Mouse (Mus musculus) heart, embryonic 14.5 days (tissue): ENCODE results near the gene Pard6b. TPM values are rescaled to one million over a fixed set of nuclear protein-coding genes. Genes with fewer than 3 reads are reported as not detected.

Experiments used
- ATAC-seq: fragments of 200-750 bp; cut with Nextera tagmentation; 2 replicates; pipeline ENCODE4 v1.8.0; 2017; ENCODE audit warnings: low read depth, moderate TSS enrichment; ENCODE audit not compliant: insufficient number of reproducible peaks, insufficient read depth, low FRiP score
- H3K27ac ChIP-seq, 2 experiments: fragments of 200-500 bp in 1 of 2; fragments of 300-500 bp in 1 of 2; sonication (generic) in 1 of 2; replicated peaks in 1 of 2; 2 replicates each; pipeline ENCODE4 v1.5.1; 2012 to 2014; ENCODE audit warnings: low read depth in 2 of 2, low read length in 2 of 2, control low read depth in 1 of 2, mild to moderate bottlenecking in 1 of 2, mixed read lengths in 1 of 2; ENCODE audit not compliant: control insufficient read depth in 1 of 2, insufficient read depth in 1 of 2
- H3K27me3 ChIP-seq: fragments of 300-500 bp; sonication (generic); 2 replicates; pipeline ENCODE4 v1.6.1; 2014; ENCODE audit warnings: mild to moderate bottlenecking, low read length, control low read depth; ENCODE audit not compliant: control insufficient read depth, insufficient read depth
- H3K36me3 ChIP-seq: fragments of 300-500 bp; sonication (generic); 2 replicates; pipeline ENCODE4 v1.6.1; 2014; ENCODE audit warnings: mild to moderate bottlenecking, control low read depth, low read length, mixed read lengths; ENCODE audit not compliant: control insufficient read depth, insufficient read depth
- H3K4me1 ChIP-seq, 2 experiments: fragments of 200-500 bp in 1 of 2; fragments of 300-500 bp in 1 of 2; sonication (generic) in 1 of 2; 2 replicates each; pipeline ENCODE4 v1.6.1; 2012 to 2014; ENCODE audit warnings: low read length in 2 of 2, control low read depth in 1 of 2, mixed read lengths in 1 of 2; ENCODE audit not compliant: control insufficient read depth in 2 of 2, insufficient read depth in 2 of 2
- H3K4me2 ChIP-seq: fragments of 300-500 bp; sonication (generic); 2 replicates; pipeline ENCODE4 v1.6.1; 2014; ENCODE audit warnings: mild to moderate bottlenecking, low read length
- H3K4me3 ChIP-seq, 2 experiments: fragments of 200-500 bp in 1 of 2; fragments of 300-500 bp in 1 of 2; sonication (generic) in 1 of 2; 2 replicates each; pipeline ENCODE4 v1.5.1; 2012 to 2014; ENCODE audit warnings: low read length in 2 of 2, mild to moderate bottlenecking in 2 of 2, control low read depth in 1 of 2, low read depth in 1 of 2, moderate library complexity in 1 of 2; ENCODE audit not compliant: control insufficient read depth in 1 of 2, insufficient read depth in 1 of 2
- H3K9ac ChIP-seq: fragments of 300-500 bp; sonication (generic); 2 replicates; pipeline ENCODE4 v1.6.1; 2014; ENCODE audit warnings: mild to moderate bottlenecking, low read length
- H3K9me3 ChIP-seq: fragments of 300-500 bp; sonication (generic); 2 replicates; pipeline ENCODE4 v1.6.1; 2016; ENCODE audit warnings: low read length, control low read depth; ENCODE audit not compliant: control insufficient read depth
- WGBS: fragments of 180-500 bp; shearing (Covaris S2); extraction: QIAGEN DNeasy Blood & Tissue Kit; methylation state at CpG from one replicate; pipeline ENCODE4 v1.1.7; 2014; 5-methylcytosine and 5-hydroxymethylcytosine counted together
- polyA plus RNA-seq: library from polyadenylated mRNA; unstranded; fragments of >200 nt; fragmentation: Nextera tagmentation; extraction: Ambion mirVana; gene quantifications from 2 replicates; pipeline ENCODE4 v1.2.1, GENCODE M21; 2014

Pard6b gene
- polyA plus RNA-seq, 1 experiment from 2014 or later: 7.7 TPM

- no peak overlapping the region for H3K27ac ChIP-seq
- H3K4me3 ChIP-seq: no peak overlapping the region
- 9% methylated on average over 7 of the region's 7 CpGs for WGBS
- no peaks in the 10 kb centered on the region for H3K27me3 ChIP-seq
- no peaks in the 10 kb centered on the region for H3K9me3 ChIP-seq
- no peak overlapping the region for H3K9ac ChIP-seq
- no peak overlapping the region for H3K4me2 ChIP-seq
- H3K36me3 ChIP-seq: no peaks in the 10 kb centered on the region
- peaks cover 14 to 21% of the 10 kb centered on the region in 2 experiments for H3K4me1 ChIP-seq
- no peak for ATAC-seq
Measured at GRCm38 (mm10) chr2:168111902-168112301, 31.1 kb downstream of the Pard6b start.

GRCm38 (mm10) chr2:168113263-168113662 lies 32.5 kb downstream of the Pard6b start:
- no peak for ATAC-seq
- no peak overlapping the region for H3K9ac ChIP-seq
- H3K4me2 ChIP-seq: no peak overlapping the region
- H3K4me3 ChIP-seq: no peak overlapping the region
- H3K27me3 ChIP-seq: no peaks in the 10 kb centered on the region
- 87% methylated on average over 9 of the region's 9 CpGs for whole genome bisulfite sequencing
- peaks cover 11 to 22% of the 10 kb centered on the region in 2 experiments for H3K4me1 ChIP-seq
- H3K36me3 ChIP-seq: no peaks in the 10 kb centered on the region
- H3K9me3 ChIP-seq: no peaks in the 10 kb centered on the region
- H3K27ac ChIP-seq: no peak overlapping the region

- no peaks in the 10 kb centered on the region for H3K27me3 ChIP-seq
- H3K36me3 ChIP-seq: no peaks in the 10 kb centered on the region
- H3K9me3 ChIP-seq: no peaks in the 10 kb centered on the region
- H3K4me2 ChIP-seq: no peak overlapping the region
- H3K4me3 ChIP-seq: no peak overlapping the region
- peaks cover 11 to 22% of the 10 kb centered on the region in 2 experiments for H3K4me1 ChIP-seq
- no peak overlapping the region for H3K27ac ChIP-seq
- WGBS: 67% methylated on average over 5 of the region's 5 CpGs
- no peak for ATAC-seq
- no peak overlapping the region for H3K9ac ChIP-seq
Measured at GRCm38 (mm10) chr2:168113692-168114091, 32.9 kb downstream of the Pard6b start.

GRCm38 (mm10) chr2:168114699-168115350 lies 34.0 kb downstream of the Pard6b start:
- Histone ChIP-seq H3K4me3 (no peak overlapping the region), H3K27ac (peak overlapping the region; percentile 66 to 79), H3K4me1 (peaks cover 11 to 22% of the 10 kb centered on the region in 2 experiments), H3K9ac (peak overlapping the region; percentile 56), H3K36me3 (no peaks in the 10 kb centered on the region), H3K9me3 (no peaks in the 10 kb centered on the region), H3K27me3 (no peaks in the 10 kb centered on the region), H3K4me2 (0 out of 2 replicates have a peak overlapping the region, but pooled peaks have one; percentile 21)
- peak; percentile 67 for ATAC-seq
- WGBS: 17% methylated on average over 17 of the region's 17 CpGs

- Histone ChIP-seq H3K4me2 (no peak overlapping the region), H3K4me3 (no peak overlapping the region), H3K36me3 (no peaks in the 10 kb centered on the region), H3K9ac (peak overlapping the region; percentile 56), H3K27ac (0 out of 4 replicates have a peak overlapping the region, but pooled peaks of 1 of the 2 experiments have one; percentile 79), H3K4me1 (peaks cover 11 to 22% of the 10 kb centered on the region in 2 experiments), H3K27me3 (no peaks in the 10 kb centered on the region), H3K9me3 (no peaks in the 10 kb centered on the region)
- ATAC-seq: no peak
- WGBS: 81% methylated on average over 3 of the region's 3 CpGs
Measured at GRCm38 (mm10) chr2:168115826-168116225, 35.0 kb downstream of the Pard6b start.

- H3K27ac ChIP-seq: no peak overlapping the region
- H3K4me2 ChIP-seq: peak overlapping the region; percentile 83
- peak overlapping the region; percentile 40 to 41 for H3K4me3 ChIP-seq
- H3K27me3 ChIP-seq: no peaks in the 10 kb centered on the region
- 1% methylated on average over 37 of the region's 37 CpGs for WGBS
- H3K9ac ChIP-seq: peak overlapping the region; percentile 69
- no peaks in the 10 kb centered on the region for H3K9me3 ChIP-seq
- ATAC-seq: 0 out of 2 replicates have a peak, but pooled peaks have one; percentile 6
- H3K4me1 ChIP-seq: peaks cover 11 to 22% of the 10 kb centered on the region in 2 experiments
- H3K36me3 ChIP-seq: no peaks in the 10 kb centered on the region
Measured at GRCm38 (mm10) chr2:168117147-168117546, 36.3 kb downstream of the Pard6b start.

GRCm38 (mm10) chr2:168117553-168117952 lies 36.7 kb downstream of the Pard6b start:
- Histone ChIP-seq H3K4me2 (peak overlapping the region; percentile 83), H3K27me3 (no peaks in the 10 kb centered on the region), H3K27ac (no peak overlapping the region), H3K9ac (peak overlapping the region; percentile 69), H3K4me1 (peaks cover 11 to 22% of the 10 kb centered on the region in 2 experiments), H3K9me3 (no peaks in the 10 kb centered on the region), H3K4me3 (peak overlapping the region; percentile 40 to 41), H3K36me3 (no peaks in the 10 kb centered on the region)
- no peak for ATAC-seq
- 5% methylated on average over 8 of the region's 13 CpGs for WGBS
